Mouse (Mus musculus): Measurements from ENCODE around the gene Chmp5.

DNA sequence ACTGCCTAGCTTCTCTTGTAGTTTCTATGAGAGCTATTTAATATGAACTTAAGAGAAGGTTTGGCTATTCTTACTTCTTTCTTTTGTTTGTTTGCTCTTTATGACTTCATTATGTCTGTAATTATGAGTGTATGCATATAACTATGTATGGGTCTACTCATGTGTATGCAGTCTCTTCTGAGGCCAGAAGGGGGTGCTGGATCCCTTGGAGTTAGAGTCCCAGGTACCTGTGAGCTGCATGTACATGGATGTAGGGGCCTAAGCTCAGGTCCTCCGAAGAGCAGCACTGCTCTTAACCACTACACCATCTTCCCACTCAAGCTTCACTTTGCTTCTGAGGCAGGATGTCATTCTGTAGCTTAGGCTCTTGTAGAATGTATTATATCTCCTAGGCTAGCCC lies 5.3 kb downstream of the Chmp5 start:
- TF ChIP-seq CTCF (conservative IDR thresholded peaks at IDR 0.05; ENCODE audit: low read length) = peak; percentile 56
- no peak for TF ChIP-seq POU5F1 (IDR thresholded peaks at IDR 0.05; ENCODE audit: borderline replicate concordance, low read length)

Measured in E14TG2a.4 (cell line).